Mouse (Mus musculus) thymus, postnatal 10 days (tissue): Measurements from ENCODE around the gene Hyal2.

Experiments
- DNase-seq, 2 experiments: peaks; one replicate each; pipeline ENCODE4 v3.0.0; 2021; ENCODE audit warnings: low spot score in 2 of 2

Hyal2 gene

DNA sequence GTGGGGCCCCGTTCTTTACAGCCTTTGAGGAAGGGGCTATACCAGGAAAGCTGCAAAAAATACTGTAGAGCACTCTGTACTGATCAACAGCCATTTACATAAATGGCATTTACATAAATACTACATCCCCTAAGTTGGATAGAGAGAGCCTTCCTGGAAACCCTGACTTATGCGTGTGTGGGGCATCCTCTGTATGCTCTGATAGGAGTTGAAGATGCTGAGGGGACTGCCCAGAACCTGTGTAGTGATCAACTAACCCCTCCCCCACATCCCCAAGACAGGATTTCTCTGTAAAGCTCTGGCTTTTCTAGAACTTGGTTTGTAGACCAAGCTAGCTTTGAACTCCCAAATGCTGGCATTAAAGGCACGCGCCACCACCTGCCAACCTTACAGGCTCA is 41.7 kb downstream of the Hyal2 start:
- DNase-seq: no peak

DNA sequence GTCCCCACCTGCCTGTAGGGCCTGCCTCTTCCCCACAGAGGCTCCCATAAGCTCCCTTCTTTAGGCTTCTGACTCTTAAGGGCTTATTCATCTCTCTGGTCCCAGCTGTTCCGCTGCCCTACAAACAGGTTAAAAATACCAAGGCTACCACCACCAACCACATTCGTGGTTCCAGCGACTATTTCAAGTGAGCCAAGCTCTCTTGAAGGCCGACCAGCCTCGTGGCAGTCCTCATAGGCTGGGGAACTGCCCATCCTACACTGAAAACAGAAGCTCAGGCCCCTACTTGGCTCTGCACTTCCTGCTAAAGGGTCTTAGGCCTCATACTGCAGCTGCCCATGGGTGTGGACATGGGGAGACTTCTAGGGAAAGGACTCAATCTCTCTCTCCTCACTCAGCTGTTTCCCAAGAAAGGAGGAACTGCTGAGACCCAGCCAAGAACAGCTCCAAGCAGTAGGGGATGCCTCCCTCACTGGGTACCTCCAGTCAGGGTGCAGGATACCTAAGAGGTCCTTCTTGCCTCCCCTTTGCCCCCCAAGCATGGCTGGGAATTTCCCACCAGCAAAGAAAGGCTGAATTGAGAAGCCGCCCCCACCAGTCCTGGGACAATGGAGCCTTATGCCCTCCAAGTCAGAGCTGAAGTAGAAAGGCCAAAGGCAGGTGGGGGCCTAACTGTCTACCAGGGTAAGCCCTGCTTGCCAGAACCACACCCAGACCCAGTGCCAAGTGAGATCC is 43.9 kb downstream of the Hyal2 start:
- no peak for DNase-seq

DNA sequence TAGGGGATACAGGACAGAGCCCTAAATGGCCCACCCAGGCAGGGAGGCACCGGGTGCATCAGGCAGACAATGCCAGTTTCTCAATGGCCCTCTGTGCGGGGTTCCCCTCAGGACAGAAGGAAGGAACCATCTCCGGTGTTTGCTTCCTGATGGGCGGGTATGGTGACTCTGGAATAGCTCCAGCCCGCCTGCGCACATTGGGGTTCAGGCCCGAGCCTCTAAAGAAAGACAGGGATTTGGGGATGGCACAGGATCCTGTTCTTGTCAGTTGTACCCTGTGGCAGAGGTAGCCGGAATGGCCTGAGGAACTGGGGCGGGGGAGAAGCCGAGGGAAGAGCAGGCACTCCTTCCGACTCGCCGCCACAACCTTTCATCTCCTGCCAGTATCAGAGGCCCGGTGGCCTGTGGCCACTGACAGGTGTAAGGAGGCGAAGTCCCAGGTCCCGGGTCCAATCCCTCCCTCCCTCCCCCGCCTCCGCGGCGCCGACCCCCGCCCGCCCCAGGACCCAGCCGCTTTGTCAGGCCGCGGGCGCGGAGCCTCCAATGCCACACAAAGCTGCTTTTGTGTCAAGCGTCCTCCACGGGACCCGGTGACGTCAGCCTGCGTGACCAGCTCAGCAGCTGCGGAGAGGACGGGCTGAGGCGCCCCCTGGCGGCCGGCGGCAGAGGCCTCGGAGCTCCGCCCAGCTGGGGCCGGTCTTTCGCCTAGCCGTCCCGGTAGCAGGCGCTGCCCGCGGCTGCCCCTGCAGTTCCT is 44.6 kb downstream of the Hyal2 start:
- peak; percentile 91 to 98 for DNase-seq

DNA sequence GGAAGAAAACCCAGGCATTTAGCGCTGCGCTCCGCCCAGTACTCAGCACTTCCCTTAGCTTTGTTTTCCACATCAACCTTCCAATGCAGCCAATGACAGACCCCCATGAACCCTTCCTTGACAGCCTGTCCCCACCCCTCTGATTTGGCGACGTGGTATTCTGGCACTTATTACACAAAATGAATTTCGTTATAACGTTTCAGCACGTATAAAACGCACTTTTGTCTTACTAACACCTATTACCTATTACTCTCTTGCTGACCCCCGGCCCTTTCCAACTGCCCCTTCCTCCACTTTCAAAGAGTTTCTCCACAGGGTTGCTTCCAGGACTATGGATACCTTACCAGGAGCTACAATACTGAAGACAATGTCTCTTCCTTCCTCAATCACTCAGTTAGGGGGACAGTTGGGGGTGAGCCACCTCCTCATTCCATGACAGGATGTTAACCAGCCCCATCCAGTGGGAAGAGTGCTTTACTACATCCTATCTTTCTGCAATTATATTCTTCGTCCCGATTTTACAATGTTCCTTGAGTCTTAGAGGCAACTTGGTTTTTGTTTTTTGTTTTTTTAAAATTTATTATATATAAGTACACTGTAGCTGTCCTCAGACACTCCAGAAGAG is 45.3 kb downstream of the Hyal2 start:
- DNase-seq: no peak

DNA sequence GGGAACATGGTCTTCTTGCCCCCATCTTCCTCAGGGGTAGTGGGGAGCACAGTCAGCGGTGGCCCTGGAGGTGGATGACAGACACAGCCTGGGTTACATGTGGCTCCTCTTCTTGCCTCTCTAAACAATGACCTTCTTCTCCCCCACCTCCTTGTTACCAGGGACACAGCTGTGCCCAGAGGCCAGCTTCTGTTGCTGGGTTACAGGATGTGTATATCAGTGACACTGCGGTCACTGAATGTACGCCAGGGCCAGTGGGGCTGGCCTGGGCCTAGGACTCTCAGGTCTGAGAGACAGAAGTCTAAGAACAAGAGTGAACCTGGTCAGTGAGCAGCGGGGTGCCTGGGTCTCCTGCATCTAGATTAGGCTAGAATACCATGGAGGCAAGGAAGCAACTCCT is 47.3 kb downstream of the Hyal2 start:
- DNase-seq: no peak

DNA sequence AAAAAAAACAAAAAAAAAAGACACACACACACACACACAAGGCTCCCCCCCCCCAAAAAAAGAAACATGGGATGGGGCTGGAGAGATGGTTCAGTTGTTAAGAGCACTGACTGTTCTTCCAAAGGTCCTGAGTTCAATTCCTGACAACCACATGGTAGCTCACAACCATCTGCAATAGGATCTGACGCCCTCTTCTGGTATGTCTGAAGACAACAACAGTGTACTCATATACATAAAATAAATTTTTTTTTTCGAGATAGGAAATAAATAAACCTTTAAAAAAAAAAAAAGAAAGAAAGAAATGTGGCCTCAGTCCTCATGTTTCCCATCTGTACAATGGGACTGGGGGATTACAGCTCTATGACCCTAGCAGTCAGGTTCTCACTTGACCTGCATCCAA is 49.7 kb downstream of the Hyal2 start:
- DNase-seq: no peak

DNA sequence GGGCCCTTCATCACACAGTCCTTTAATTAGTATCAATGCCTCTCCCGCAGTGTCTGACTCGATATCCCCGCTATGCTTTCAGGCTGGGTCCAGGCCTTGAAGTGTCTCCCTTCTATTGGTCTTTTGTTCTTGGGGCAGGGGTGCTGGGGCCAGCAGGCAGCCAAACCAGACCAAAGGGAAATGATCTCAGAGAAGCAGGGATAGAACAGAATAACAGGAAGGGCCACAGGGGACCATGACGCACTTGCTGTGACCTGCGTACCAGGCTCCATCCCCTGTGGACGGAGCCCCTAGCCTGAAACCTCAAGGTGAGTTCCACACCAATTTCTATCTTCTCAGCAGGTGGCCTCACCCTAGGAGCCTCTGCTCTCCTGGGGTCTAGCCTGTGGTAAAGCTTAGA is 50.4 kb downstream of the Hyal2 start:
- DNase-seq: no peak

DNA sequence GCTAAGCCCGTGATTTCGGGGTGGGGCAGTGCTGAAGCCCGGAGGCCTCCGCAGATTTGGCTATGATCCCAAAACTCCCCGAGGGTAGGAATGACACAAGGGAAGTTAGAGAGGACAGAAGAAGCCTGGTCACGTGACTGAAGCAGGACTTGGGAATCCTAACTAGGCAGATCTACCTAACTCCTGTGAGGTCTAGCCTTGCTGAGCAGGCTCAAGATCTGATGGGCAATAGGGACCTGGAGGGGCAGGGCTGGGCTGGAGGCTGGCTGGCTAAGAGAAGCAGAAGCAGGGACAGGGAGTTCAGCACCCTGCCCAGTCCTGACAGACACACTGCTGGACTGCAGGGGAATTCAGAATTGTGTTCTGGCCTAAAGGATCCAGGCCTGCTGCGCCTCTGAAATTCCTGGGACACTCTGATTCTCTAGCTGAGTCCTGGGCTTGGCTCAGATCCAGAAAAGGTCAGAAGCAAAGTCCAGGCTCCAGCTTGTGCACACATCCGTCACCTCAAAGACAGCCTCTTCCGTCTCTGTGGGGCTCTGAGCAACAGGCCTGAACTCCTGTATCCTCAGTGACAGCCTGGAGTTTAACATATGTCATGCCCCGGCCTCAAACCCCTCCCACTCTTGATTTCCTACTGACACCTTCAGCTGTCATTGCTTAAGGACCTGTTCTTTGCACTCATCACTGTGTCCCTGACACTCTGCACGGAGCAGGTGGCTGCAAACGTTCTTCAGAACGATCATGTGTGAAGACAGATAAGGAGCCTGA is 51.2 kb downstream of the Hyal2 start:
- DNase-seq: no peak

DNA sequence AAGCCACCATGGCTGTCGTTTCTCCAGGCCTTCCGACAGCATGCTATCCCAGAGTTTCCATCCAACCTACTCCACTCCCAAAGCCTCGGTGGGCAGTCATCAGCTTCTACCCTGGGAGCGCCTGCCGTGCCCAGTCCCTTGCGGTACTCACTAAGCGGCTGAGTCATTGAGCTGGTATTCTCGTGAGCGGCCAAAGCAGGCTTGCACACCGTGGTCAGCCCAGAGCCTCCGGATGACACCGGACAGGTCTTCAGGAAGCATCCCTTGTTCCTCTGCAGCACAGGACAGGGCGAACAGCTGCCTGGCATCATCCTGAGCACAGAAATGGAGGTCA is 51.8 kb downstream of the Hyal2 start:
- no peak for DNase-seq

DNA sequence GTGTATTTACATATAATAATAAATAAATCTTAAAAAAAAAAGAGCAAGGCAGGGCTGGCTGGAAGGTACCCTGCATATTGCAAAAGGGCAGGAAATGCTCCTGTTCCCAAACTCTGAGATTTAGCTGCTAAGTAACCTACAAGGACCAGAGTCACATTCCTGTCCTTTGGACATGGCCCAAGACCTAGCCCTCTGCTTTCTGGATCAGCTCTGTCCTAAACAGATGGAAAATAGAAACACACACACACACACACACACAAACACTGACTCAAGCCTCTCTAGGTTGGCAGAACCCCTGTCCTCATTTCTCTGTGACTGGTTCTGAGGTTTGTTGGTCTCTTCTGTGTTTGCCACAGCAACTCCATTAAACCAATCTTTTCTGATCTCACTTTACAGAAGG is 53.2 kb downstream of the Hyal2 start:
- DNase-seq: no peak
